Mouse (Mus musculus) midbrain, postnatal 0 days (tissue): ENCODE measurements at regions not wholly inside any gene's neighbourhood (a gene's known extent, or its start where the extent isn't known, plus 50 kb on each side); places are given as distances from the start of the nearest gene placed in this dataset.
A peak's percentile ranks its signal among the peaks of the same experiment; 100 is the strongest.

Experiments
- ATAC-seq: fragments of 200-750 bp; cut with Nextera tagmentation; 2 replicates; pipeline ENCODE4 v1.8.0; 2017; ENCODE audit warnings: moderate number of reproducible peaks, mild to moderate bottlenecking, moderate TSS enrichment, moderate library complexity; ENCODE audit not compliant: low FRiP score
- DNase-seq: peaks from one replicate; pipeline ENCODE4 v3.0.0-alpha.2; 2015; ENCODE audit warnings: low spot score
- H3K27ac ChIP-seq: fragments of 300-500 bp; sonication (generic); 2 replicates; pipeline ENCODE4 v1.5.1; 2014; ENCODE audit warnings: low read depth, mild to moderate bottlenecking, low read length, mixed read lengths
- H3K27me3 ChIP-seq: fragments of 300-500 bp; sonication (generic); 2 replicates; pipeline ENCODE4 v1.6.1; 2014; ENCODE audit warnings: low read length, control low read depth, mixed read lengths; ENCODE audit not compliant: insufficient read depth
- H3K36me3 ChIP-seq: fragments of 300-500 bp; sonication (generic); 2 replicates; pipeline ENCODE4 v1.6.1; 2014; ENCODE audit warnings: low read length, control low read depth, mixed read lengths; ENCODE audit not compliant: insufficient read depth
- H3K4me1 ChIP-seq: fragments of 300-500 bp; sonication (generic); 2 replicates; pipeline ENCODE4 v1.6.1; 2014; ENCODE audit warnings: mild to moderate bottlenecking, control low read depth, antibody characterized with exemption, low read length, mixed read lengths; ENCODE audit not compliant: insufficient read depth
- H3K4me2 ChIP-seq: fragments of 300-500 bp; sonication (generic); 2 replicates; pipeline ENCODE4 v1.6.1; 2014; ENCODE audit warnings: low read depth, mild to moderate bottlenecking, low read length, mixed read lengths; ENCODE audit not compliant: poor library complexity, severe bottlenecking
- H3K4me3 ChIP-seq: fragments of 300-500 bp; sonication (generic); 2 replicates; pipeline ENCODE4 v1.5.1; 2014; ENCODE audit warnings: low read depth, mild to moderate bottlenecking, low read length, moderate library complexity
- H3K9ac ChIP-seq: fragments of 300-500 bp; sonication (generic); replicated peaks from 2 replicates; pipeline ENCODE4 v1.6.1; 2014; ENCODE audit warnings: mild to moderate bottlenecking, low read length, moderate library complexity, mixed read lengths; ENCODE audit not compliant: poor library complexity, severe bottlenecking
- H3K9me3 ChIP-seq: fragments of 300-500 bp; sonication (generic); 2 replicates; pipeline ENCODE4 v1.6.1; 2016; ENCODE audit warnings: low read length, control low read depth
- CTCF ChIP-seq: IDR thresholded peaks from 2 replicates; pipeline ENCODE4 v1.5.1; 2016; ENCODE audit warnings: antibody characterized with exemption, mild to moderate bottlenecking
- WGBS: fragments of 180-500 bp; shearing (Covaris S2); extraction: QIAGEN DNeasy Blood & Tissue Kit; methylation state at CpG from one replicate; pipeline ENCODE4 v1.1.7; 2014; 5-methylcytosine and 5-hydroxymethylcytosine counted together

DNA sequence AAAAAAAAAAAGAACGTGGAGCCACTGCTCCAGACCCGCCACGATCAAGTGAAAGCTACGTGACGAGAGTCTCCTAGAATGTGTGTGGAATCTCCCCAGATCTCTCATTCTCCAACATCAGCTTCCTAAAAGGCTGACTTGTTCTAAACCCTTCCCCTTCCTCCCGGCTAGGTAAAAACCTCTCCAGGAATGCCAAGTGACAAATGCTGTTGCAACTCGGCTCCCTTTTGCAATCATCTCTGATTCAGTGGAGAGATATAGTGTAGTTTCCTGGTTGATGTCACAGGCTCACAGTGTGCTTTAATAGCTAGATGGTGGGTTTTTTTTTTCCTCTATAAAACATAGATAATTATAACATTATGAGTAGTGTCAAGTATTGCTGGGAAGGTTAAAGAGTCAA lies 57.6 kb upstream of the Crim1 start:
- Histone ChIP-seq H3K36me3 (no peaks in the 10 kb centered on the region), H3K4me2 (no peak overlapping the region), H3K4me1 (no peaks in the 10 kb centered on the region), H3K9me3 (no peaks in the 10 kb centered on the region), H3K9ac (no peak overlapping the region), H3K27me3 (no peaks in the 10 kb centered on the region), H3K4me3 (no peak overlapping the region), H3K27ac (no peak overlapping the region)
- ATAC-seq (no peak), DNase-seq (no peak)
- no peak for TF ChIP-seq CTCF
- WGBS: 95% methylated on average over 7 of the region's 7 CpGs

DNA sequence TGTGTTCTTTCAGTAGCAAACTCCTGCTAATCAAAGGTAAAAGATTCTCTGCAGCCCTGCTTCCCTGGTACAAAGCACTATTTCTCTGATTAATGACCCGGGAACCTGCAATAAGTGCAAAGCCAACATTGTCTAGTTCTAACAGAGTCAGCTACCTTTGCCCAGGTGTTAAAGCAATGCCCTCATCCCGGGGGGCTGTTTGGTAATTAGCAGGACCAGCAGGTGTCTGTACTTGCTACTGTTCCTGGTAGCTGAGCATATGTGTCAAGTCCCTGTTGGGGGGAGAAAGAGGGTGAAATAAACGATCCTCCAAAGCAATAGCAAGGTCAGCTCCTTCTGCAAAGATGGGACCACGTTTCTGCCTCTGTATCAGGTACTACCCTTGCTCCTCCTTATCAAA lies 54.7 kb upstream of the Crim1 start:
- H3K4me3 ChIP-seq: no peak overlapping the region
- H3K4me2 ChIP-seq: no peak overlapping the region
- ATAC-seq (no peak), DNase-seq (peak; percentile 30)
- no peaks in the 10 kb centered on the region for H3K4me1 ChIP-seq
- H3K36me3 ChIP-seq: no peaks in the 10 kb centered on the region
- no peaks in the 10 kb centered on the region for H3K27me3 ChIP-seq
- 62% methylated on average over 4 of the region's 4 CpGs for WGBS
- no peak overlapping the region for H3K9ac ChIP-seq
- no peak for TF ChIP-seq CTCF
- H3K9me3 ChIP-seq: no peaks in the 10 kb centered on the region
- H3K27ac ChIP-seq: no peak overlapping the region
